ENCODE assay signal across 25 mouse cellular contexts in the genomic region with DNA sequence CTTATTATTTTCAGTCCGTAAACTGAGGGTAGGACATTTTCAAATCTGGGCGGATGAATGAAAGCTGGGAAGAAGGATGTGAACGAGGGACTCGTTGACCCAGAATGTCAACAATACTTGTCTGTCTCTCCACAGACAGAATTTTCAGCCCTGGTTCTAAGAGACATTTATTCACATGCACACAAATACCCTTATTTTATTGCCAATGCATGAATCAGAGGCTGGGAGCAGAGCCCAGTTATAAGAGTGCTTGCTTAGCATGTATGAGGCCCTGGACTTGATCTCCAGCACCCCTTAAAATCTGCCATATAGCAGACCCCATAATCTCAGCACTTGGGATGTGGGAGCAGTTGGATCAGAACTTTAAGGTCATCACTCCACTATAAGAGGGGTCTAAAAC.
DNase-seq lines count a peak whose midpoint lies in the region; ATAC-seq and TF ChIP-seq lines count a peak whose summit lies in the region.
"Had no signal": no experiment of that assay in that cellular context is flagged by ENCODE, and none has a peak within 500 bp of the region (broad histone marks: within the 10 kb centered on the region; RNA-seq: fewer than 3 reads in every experiment).

No protein-coding gene starts in this region.

- ATAC-seq in CD4-positive, CD25-positive, alpha-beta regulatory T cell, adult 4 months = no peak
- ATAC-seq: forebrain, embryonic 13.5 days; forebrain, embryonic 15.5 days; forebrain, postnatal 0 days had no signal

- intact Hi-C loops in gastrocnemius, adult 2 months (cut with DNase I) = no loop called here

- TF ChIP-seq CTCF in gastrocnemius, adult 2 months (IDR thresholded peaks at IDR 0.05) = no peak

- no peak overlapping the region for H3K27ac ChIP-seq in gastrocnemius, adult 2 months
- H3K27ac ChIP-seq: embryonic facial prominence, embryonic 13.5 days; embryonic facial prominence, embryonic 15.5 days; forebrain, embryonic 13.5 days; forebrain, embryonic 15.5 days had no signal

- no peak overlapping the region for H3K4me3 ChIP-seq in gastrocnemius, adult 2 months
- H3K4me3 ChIP-seq: embryonic facial prominence, embryonic 13.5 days; embryonic facial prominence, embryonic 15.5 days; erythroblast, embryonic 14.5 days; forebrain, embryonic 13.5 days; forebrain, embryonic 15.5 days had no signal

- peak; percentile 21 for DNase-seq in layer of hippocampus, adult 9-11 months
- no peak for DNase-seq in layer of hippocampus, postnatal 10 days (ENCODE audit: low spot score in 2 of 2)
- DNase-seq in Muller cell, postnatal 12 days (ENCODE audit: inconsistent ontology term) = peak; percentile 55
- peak; percentile 31 for DNase-seq in brain, adult 2 months (ENCODE audit: low read depth, low spot score)
- DNase-seq in fibroblast of lung, adult 2 months (ENCODE audit: low read depth) = peak; percentile 67
- no peak for DNase-seq in gastrocnemius, adult 2 months
- no peak for DNase-seq in yolk sac, embryonic 10.5 days (ENCODE audit: low spot score)
- DNase-seq: adrenal gland, adult 2 months; adrenal gland, postnatal 10 days; adrenal gland, postnatal 25 days; B cell, adult 2 months; cerebellum, adult 11 months; cerebellum, adult 18-20 months; cerebellum, adult 8-10 months; cerebellum, adult 9-11 months; cerebellum, postnatal 14 days; cerebellum, postnatal 36 days; embryo, embryonic 11 days; forebrain, postnatal 0 days had no signal

Comparison
In these comparisons a context has a peak if more than half of its experiments do, and no peak if none do; other contexts are left out.
1. DNase-seq: peak in layer of hippocampus, adult 9-11 months (single experiment), Muller cell, postnatal 12 days (single experiment), brain, adult 2 months (single experiment) and fibroblast of lung, adult 2 months (single experiment); none in layer of hippocampus, postnatal 10 days (0 of 2), gastrocnemius, adult 2 months (single experiment) and yolk sac, embryonic 10.5 days (single experiment).